Mouse (Mus musculus) kidney, postnatal 0 days (tissue): ENCODE results near the gene Sema4c. TPM values are rescaled to one million over a fixed set of nuclear protein-coding genes. Genes with fewer than 3 reads are reported as not detected.
A peak's percentile ranks its signal among the peaks of the same experiment; 100 is the strongest.

ENCODE experiments used
- ATAC-seq: fragments of 200-750 bp; cut with Nextera tagmentation; replicated peaks from 2 replicates; pipeline ENCODE4 v1.8.0; 2017; ENCODE audit warnings: low read depth, moderate number of reproducible peaks, moderate TSS enrichment, moderate library complexity; ENCODE audit not compliant: low FRiP score
- DNase-seq: peaks from one replicate; pipeline ENCODE4 v3.0.0-alpha.2; 2016; ENCODE audit warnings: low spot score
- H3K27ac ChIP-seq: fragments of 300-500 bp; sonication (generic); 2 replicates; pipeline ENCODE4 v1.5.1; 2014; ENCODE audit warnings: mild to moderate bottlenecking
- H3K27me3 ChIP-seq: fragments of 300-500 bp; sonication (generic); 2 replicates; pipeline ENCODE4 v1.6.1; 2014; ENCODE audit warnings: low read length, mixed read lengths; ENCODE audit not compliant: insufficient read depth
- H3K36me3 ChIP-seq: fragments of 300-500 bp; sonication (generic); 2 replicates; pipeline ENCODE4 v1.6.1; 2014; ENCODE audit warnings: low read length, mixed read lengths; ENCODE audit not compliant: insufficient read depth
- H3K4me1 ChIP-seq: fragments of 300-500 bp; sonication (generic); replicated peaks from 2 replicates; pipeline ENCODE4 v1.6.1; 2014; ENCODE audit warnings: antibody characterized with exemption, low read length, mixed read lengths; ENCODE audit not compliant: insufficient read depth
- H3K4me2 ChIP-seq: fragments of 300-500 bp; sonication (generic); 2 replicates; pipeline ENCODE4 v1.6.1; 2014; ENCODE audit warnings: mild to moderate bottlenecking, low read length, moderate library complexity, mixed read lengths
- H3K4me3 ChIP-seq: fragments of 300-500 bp; sonication (generic); replicated peaks from 2 replicates; pipeline ENCODE4 v1.5.1; 2014; ENCODE audit warnings: low read depth, low read length
- H3K9ac ChIP-seq: fragments of 300-500 bp; sonication (generic); 2 replicates; pipeline ENCODE4 v1.6.1; 2014; ENCODE audit warnings: low read depth, low read length
- H3K9me3 ChIP-seq: fragments of 300-500 bp; sonication (generic); replicated peaks from 2 replicates; pipeline ENCODE4 v1.6.1; 2016; ENCODE audit warnings: low read length, inconsistent platforms, mixed read lengths
- CTCF ChIP-seq: IDR thresholded peaks from 2 replicates; pipeline ENCODE4 v1.5.1; 2016; ENCODE audit warnings: antibody characterized with exemption, low read depth, mild to moderate bottlenecking, moderate library complexity
- WGBS: fragments of 180-500 bp; shearing (Covaris S2); extraction: QIAGEN DNeasy Blood & Tissue Kit; methylation state at CpG from one replicate; pipeline ENCODE4 v1.1.7; 2014; 5-methylcytosine and 5-hydroxymethylcytosine counted together
- polyA plus RNA-seq: library from polyadenylated mRNA; unstranded; fragments of >200 nt; fragmentation: Nextera tagmentation; extraction: Ambion mirVana; gene quantifications from 2 replicates; pipeline ENCODE4 v1.2.1, GENCODE M21; 2015

Gene Sema4c
- polyA plus RNA-seq, 1 experiment from 2014 or later = 13.5 TPM

DNA sequence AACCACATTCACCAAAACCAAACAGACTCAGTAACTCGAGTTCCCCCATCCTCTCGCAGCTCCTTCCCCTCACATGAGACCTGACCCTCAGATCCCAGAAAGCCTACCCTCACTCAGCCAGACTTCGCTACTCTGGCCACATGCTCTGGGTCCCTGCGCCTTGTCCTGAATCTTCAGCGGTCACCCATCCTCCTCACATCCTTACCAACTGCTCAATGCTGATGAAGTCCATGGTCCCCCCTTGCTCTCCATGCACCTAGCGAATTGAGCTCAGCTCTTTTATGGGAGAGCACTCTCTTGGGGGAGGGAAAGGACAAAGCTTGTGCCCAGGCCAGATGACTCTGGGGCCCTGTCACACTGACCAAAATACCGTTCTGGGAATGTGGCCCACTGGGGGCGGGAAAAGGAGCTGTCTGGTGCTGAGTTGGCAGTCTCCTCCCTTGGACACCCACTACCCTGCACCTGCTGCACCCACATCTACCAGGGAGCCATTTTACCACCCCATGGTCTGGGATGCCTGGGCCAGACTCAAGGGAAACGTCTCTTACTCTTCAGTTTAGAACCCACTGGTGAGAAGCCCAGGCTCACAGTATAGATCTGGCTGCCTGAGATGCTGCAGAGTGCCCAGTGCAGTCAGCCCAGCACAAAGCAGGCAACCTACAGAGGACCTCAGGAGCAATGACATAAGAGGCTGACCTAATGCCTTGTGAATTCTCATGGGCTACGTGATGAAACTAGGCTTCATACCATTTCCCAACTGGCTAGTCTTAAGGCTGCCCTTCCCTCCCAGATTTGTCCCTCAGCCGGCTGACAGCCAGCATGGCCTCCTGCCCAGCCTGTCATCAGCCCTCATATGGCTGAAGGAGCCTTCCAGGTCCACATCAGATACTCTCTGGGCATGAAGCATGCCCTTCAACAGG lies 22.4 kb downstream of the Sema4c start:
- no peak overlapping the region for H3K4me2 ChIP-seq
- H3K4me3 ChIP-seq = no peak overlapping the region
- H3K27me3 ChIP-seq = no peaks in the 10 kb centered on the region
- H3K9ac ChIP-seq = no peak overlapping the region
- ATAC-seq (no peak), DNase-seq (no peak)
- no peaks in the 10 kb centered on the region for H3K4me1 ChIP-seq
- no peak for TF ChIP-seq CTCF
- H3K27ac ChIP-seq = no peak overlapping the region
- peaks cover 23% of the 10 kb centered on the region for H3K36me3 ChIP-seq
- 80% methylated on average over 11 of the region's 11 CpGs for WGBS
- H3K9me3 ChIP-seq = no peaks in the 10 kb centered on the region

GRCm38 (mm10) chr1:36534595-36535058 lies 23.5 kb downstream of the Sema4c start:
- Histone ChIP-seq H3K27ac (peak overlapping the region; percentile 13; the same call in 1 of the 2 replicates), H3K4me1 (no peaks in the 10 kb centered on the region), H3K27me3 (no peaks in the 10 kb centered on the region), H3K36me3 (peaks cover 20% of the 10 kb centered on the region), H3K4me3 (no peak overlapping the region), H3K9ac (no peak overlapping the region), H3K9me3 (no peaks in the 10 kb centered on the region), H3K4me2 (no peak overlapping the region)
- TF ChIP-seq CTCF = peak; percentile 42; the same call in 1 of the 2 replicates
- DNase-seq = no peak
- WGBS = 64% methylated on average over 6 of the region's 6 CpGs
- peak; percentile 45 for ATAC-seq

GRCm38 (mm10) chr1:36533546-36533945 lies 24.6 kb downstream of the Sema4c start:
- H3K9ac ChIP-seq = no peak overlapping the region
- no peak overlapping the region for H3K27ac ChIP-seq
- no peak for ATAC-seq

GRCm38 (mm10) chr1:36531461-36531860 lies 26.7 kb downstream of the Sema4c start:
- WGBS = 90% methylated on average over 12 of the region's 12 CpGs
- H3K27ac ChIP-seq = no peak overlapping the region
- H3K4me2 ChIP-seq = no peak overlapping the region
- DNase-seq (no peak), ATAC-seq (no peak)
- no peaks in the 10 kb centered on the region for H3K9me3 ChIP-seq
- H3K9ac ChIP-seq = no peak overlapping the region
- H3K36me3 ChIP-seq = 0 out of 2 replicates have a peak, but pooled peaks cover 7% of the 10 kb centered on the region
- H3K27me3 ChIP-seq = no peaks in the 10 kb centered on the region
- no peak for TF ChIP-seq CTCF
- no peak overlapping the region for H3K4me3 ChIP-seq
- H3K4me1 ChIP-seq = no peaks in the 10 kb centered on the region

More at GRCm38 (mm10) chr1:36533546-36533945, 24.6 kb downstream of the Sema4c start:
- Histone ChIP-seq H3K27me3 (no peaks in the 10 kb centered on the region), H3K9me3 (no peaks in the 10 kb centered on the region), H3K36me3 (peaks cover 13% of the 10 kb centered on the region; the same call in 1 of the 2 replicates), H3K4me3 (no peak overlapping the region), H3K4me2 (no peak overlapping the region), H3K4me1 (no peaks in the 10 kb centered on the region)
- no peak for TF ChIP-seq CTCF
- DNase-seq = no peak
- WGBS = 84% methylated on average over 6 of the region's 6 CpGs

DNA sequence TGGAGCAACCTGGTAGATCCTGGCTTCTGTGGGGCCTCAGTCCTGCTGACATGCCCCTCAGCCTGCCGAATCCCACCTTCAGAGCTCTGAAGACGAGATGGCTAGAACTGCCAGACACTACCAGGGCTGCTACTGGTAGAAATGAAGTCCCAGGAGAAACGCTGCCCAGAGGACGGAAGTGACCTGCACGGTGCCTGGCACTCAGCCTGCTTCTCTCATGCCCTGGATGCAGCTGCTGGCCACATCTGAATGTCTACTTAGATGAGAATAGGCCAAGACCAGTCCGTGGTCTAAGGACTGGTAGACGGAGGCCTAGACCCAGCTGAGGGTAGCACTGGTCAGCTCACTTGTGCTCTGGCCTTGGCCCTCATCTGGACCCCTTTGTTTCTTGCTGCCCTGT lies 27.2 kb downstream of the Sema4c start:
- DNase-seq (no peak), ATAC-seq (no peak)
- H3K27me3 ChIP-seq = no peaks in the 10 kb centered on the region
- no peak overlapping the region for H3K9ac ChIP-seq
- no peaks in the 10 kb centered on the region for H3K9me3 ChIP-seq
- H3K4me3 ChIP-seq = no peak overlapping the region
- 88% methylated on average over 7 of the region's 7 CpGs for WGBS
- TF ChIP-seq CTCF = no peak
- H3K27ac ChIP-seq = no peak overlapping the region
- no peak overlapping the region for H3K4me2 ChIP-seq
- H3K36me3 ChIP-seq = peaks cover 8% of the 10 kb centered on the region; the same call in 1 of the 2 replicates
- H3K4me1 ChIP-seq = no peaks in the 10 kb centered on the region

DNA sequence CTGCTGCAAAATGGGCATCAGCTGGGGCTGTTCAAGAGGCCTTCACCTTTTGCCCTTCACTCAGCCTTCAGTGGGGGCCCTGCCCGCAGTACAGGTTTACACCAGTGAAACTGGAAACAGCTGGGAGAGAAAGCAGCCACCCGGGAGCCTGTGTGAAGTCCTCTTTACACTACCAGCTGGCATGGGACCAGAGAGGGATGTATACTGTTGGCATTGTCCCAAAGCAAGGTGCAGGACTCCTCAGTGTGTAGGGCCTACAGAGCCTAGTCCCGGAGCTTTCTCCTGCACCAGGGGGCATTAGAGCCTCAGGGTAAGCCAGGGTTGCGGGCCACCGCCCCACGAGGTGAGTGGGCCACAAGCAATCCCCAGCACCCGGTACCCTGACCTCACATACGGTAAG lies 27.7 kb downstream of the Sema4c start:
- no peaks in the 10 kb centered on the region for H3K9me3 ChIP-seq
- DNase-seq = no peak
- H3K4me2 ChIP-seq = no peak overlapping the region
- WGBS = 77% methylated on average over 8 of the region's 8 CpGs
- no peak overlapping the region for H3K27ac ChIP-seq
- H3K36me3 ChIP-seq = peaks cover 13% of the 10 kb centered on the region
- H3K4me3 ChIP-seq = no peak overlapping the region
- no peak for ATAC-seq
- H3K4me1 ChIP-seq = no peaks in the 10 kb centered on the region
- no peaks in the 10 kb centered on the region for H3K27me3 ChIP-seq
- no peak overlapping the region for H3K9ac ChIP-seq
- TF ChIP-seq CTCF = no peak
